Mouse (Mus musculus): ENCODE data around the gene Idh1. TPM values are rescaled to one million over a fixed set of nuclear protein-coding genes. Genes with fewer than 3 reads are reported as not detected.

The Idh1 gene
- total RNA-seq (2012; rRNA removed) (19.3 and 26.8 TPM in 2 replicates), polyA plus RNA-seq (2012; ENCODE audit: insufficient read depth in 1 of 2, insufficient read length in 2 of 2, low read depth in 1 of 2, low replicate concordance in 2 of 2, missing spikeins in 1 of 2) (10 to 100 TPM in 1 of 2 experiments, not detected in 1; 26.7 TPM)

DNA sequence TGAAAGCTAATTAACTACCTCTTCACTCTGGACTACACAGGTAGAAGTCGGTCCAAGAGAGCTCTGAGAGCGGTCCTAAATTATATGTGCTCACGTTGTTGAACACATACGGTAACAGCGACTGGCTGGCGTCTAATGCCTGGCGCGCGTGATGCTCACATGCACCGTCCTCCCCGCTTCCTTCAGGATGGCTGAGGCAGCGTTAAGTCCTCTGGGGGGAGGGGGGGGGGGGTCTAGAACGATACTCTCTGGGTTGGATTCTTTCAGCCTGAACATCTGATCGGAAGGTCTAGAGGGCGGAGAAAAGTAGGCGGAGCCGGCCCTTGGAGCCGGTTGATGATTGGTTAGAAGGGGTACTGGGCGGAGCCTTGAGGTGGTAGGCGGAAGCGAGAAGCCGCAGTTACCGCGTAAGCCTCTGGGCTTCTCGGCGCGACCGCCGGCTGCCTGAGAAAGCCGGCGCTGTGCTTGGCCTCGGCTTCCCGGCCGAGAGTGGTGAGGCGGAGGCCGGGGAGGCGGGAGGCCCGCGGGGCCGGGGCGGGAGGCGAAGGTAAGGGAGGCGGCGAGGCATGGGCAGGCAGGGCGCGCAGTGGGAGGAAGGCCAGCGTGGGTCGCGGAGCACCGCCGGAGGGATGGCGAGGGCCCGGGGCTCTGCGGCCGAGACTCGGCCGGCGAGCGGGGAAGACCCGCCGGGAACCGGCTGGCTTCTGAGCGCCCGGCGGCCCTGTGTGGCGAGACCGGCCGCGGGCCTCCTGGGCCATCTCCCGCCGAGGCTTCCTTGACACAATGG is at the start of gene Idh1, which contains the start of gene Pikfyve:
TSS of gene Idh1 (minus strand) at position 214 of the 787 bp plus-strand sequence.
TSS of gene Pikfyve (plus strand) at position 397 of the 787 bp plus-strand sequence.
- peaks cover 2 to 7% of the 10 kb centered on the region in 2 experiments; a peak in 3 of 4 replicates for H3K4me1 ChIP-seq (ENCODE audit: control insufficient read depth in 1 of 2, insufficient read depth in 2 of 2, low read length in 2 of 2)
- H3K27me3 ChIP-seq (ENCODE audit: control insufficient read depth in 1 of 2, insufficient read depth in 2 of 2, low read length in 2 of 2) = no peaks in the 10 kb centered on the region
- no peaks in the 10 kb centered on the region for H3K9me3 ChIP-seq (replicated peaks; ENCODE audit: insufficient read depth, low read length)
- H3K27ac ChIP-seq (ENCODE audit: control insufficient read depth, low read depth, low read length) = peak within 1 kb of the TSS; percentile 75
- DNase-seq (ENCODE audit: low read depth, low spot score) = peak; percentile 97
- peaks cover 6 to 15% of the 10 kb centered on the region in 2 experiments; a peak in 3 of 4 replicates for H3K36me3 ChIP-seq (ENCODE audit: control insufficient read depth in 1 of 2, insufficient read depth in 2 of 2, low read length in 2 of 2)
- H3K79me2 ChIP-seq (ENCODE audit: control insufficient read depth, insufficient read depth, low read length, poor library complexity) = peaks cover 17% of the 10 kb centered on the region
- H3K4me3 ChIP-seq (ENCODE audit: control insufficient read depth in 1 of 2, insufficient read depth in 1 of 2, low read depth in 2 of 2, low read length in 2 of 2) = peak within 1 kb of the TSS; percentile 71 to 82
- H3K9ac ChIP-seq (ENCODE audit: control insufficient read depth, low read depth, low read length, poor library complexity, severe bottlenecking) = peak within 1 kb of the TSS; percentile 87
- peak; percentile 90 to 94 for TF ChIP-seq POLR2A (IDR thresholded peaks at IDR 0.05; ENCODE audit: control insufficient read depth in 1 of 2, insufficient read depth in 1 of 2, low read depth in 1 of 2, low read length in 2 of 2, poor library complexity in 1 of 2)
- TF ChIP-seq SMC3 (IDR thresholded peaks at IDR 0.05; ENCODE audit: low read depth, low read length) = no peak
- TF ChIP-seq ZC3H11A (IDR thresholded peaks at IDR 0.05; ENCODE audit: low read depth, low read length) = no peak
- TF ChIP-seq UBTF (IDR thresholded peaks at IDR 0.05; ENCODE audit: borderline replicate concordance, insufficient read depth, low read depth, low read length) = peak; percentile 70; the same call in 1 of the 2 replicates
- TF ChIP-seq MXI1 (IDR thresholded peaks at IDR 0.05; ENCODE audit: low read depth, low read length) = peak; percentile 84
- TF ChIP-seq MAZ (IDR thresholded peaks at IDR 0.05; ENCODE audit: low read depth, low read length) = peak; percentile 94
- TF ChIP-seq MAFK (IDR thresholded peaks at IDR 0.05; ENCODE audit: borderline replicate concordance, low read depth, low read length) = no peak
- peak; percentile 73 for TF ChIP-seq TBP (IDR thresholded peaks at IDR 0.05; ENCODE audit: low read depth, low read length)
- no peak for TF ChIP-seq MEF2A (IDR thresholded peaks at IDR 0.05; ENCODE audit: extremely low read depth, insufficient replicate concordance, low read depth, low read length, poor library complexity, severe bottlenecking)
- TF ChIP-seq CTCF (IDR thresholded peaks at IDR 0.05 in 2 of 3, conservative IDR thresholded peaks at IDR 0.05 in 1 of 3; ENCODE audit: control insufficient read depth in 1 of 3, insufficient read depth in 1 of 3, low read depth in 2 of 3, low read length in 3 of 3, poor library complexity in 1 of 3, severe bottlenecking in 1 of 3) = no peak
- peak; percentile 93 for TF ChIP-seq ELF1 (IDR thresholded peaks at IDR 0.05; ENCODE audit: low read depth, low read length)
- TF ChIP-seq GABPA (IDR thresholded peaks at IDR 0.05; ENCODE audit: low read depth, low read length) = no peak
- TF ChIP-seq NELFE (IDR thresholded peaks at IDR 0.05; ENCODE audit: low read depth, low read length) = peak; percentile 96
- peak; percentile 91 for TF ChIP-seq ETS1 (IDR thresholded peaks at IDR 0.05; ENCODE audit: low read depth, low read length)
- no peak for TF ChIP-seq USF2 (IDR thresholded peaks at IDR 0.05; ENCODE audit: borderline replicate concordance in 1 of 2, insufficient read depth in 1 of 2, low read depth in 1 of 2, low read length in 2 of 2)
- no peak; the same call in 1 of the 2 replicates for TF ChIP-seq KAT2A (conservative IDR thresholded peaks at IDR 0.05; ENCODE audit: low read depth, low read length)
- peak in 1 of 2 experiments; percentile 4; a peak in 1 of 4 replicates for TF ChIP-seq EP300 (IDR thresholded peaks at IDR 0.05; ENCODE audit: low read depth in 1 of 2, low read length in 2 of 2)
- TF ChIP-seq ZKSCAN1 (IDR thresholded peaks at IDR 0.05; ENCODE audit: low read depth, low read length) = no peak
- no peak for TF ChIP-seq CHD1 (IDR thresholded peaks at IDR 0.05; ENCODE audit: low read depth, low read length)
- no peak for TF ChIP-seq RCOR1 (IDR thresholded peaks at IDR 0.05; ENCODE audit: low read depth, low read length)
- peak; percentile 88 for TF ChIP-seq USF1 (IDR thresholded peaks at IDR 0.05; ENCODE audit: low read depth, low read length)
- TF ChIP-seq MAX (IDR thresholded peaks at IDR 0.05; ENCODE audit: low read length) = peak; percentile 31; the same call in 1 of the 2 replicates
- TF ChIP-seq POLR2AphosphoS2 (IDR thresholded peaks at IDR 0.05; ENCODE audit: low read length) = peak; percentile 74; the same call in 1 of the 2 replicates
- no peak for TF ChIP-seq CHD2 (IDR thresholded peaks at IDR 0.05; ENCODE audit: low read length)
- TF ChIP-seq SIN3A (IDR thresholded peaks at IDR 0.05; ENCODE audit: low read length) = peak; percentile 99
- no peak for TF ChIP-seq E2F4 (IDR thresholded peaks at IDR 0.05; ENCODE audit: borderline replicate concordance, low read depth, low read length)
- peak; percentile 70; the same call in 1 of the 2 replicates for TF ChIP-seq ZMIZ1 (IDR thresholded peaks at IDR 0.05; ENCODE audit: low read depth, low read length)
- TF ChIP-seq BHLHE40 (IDR thresholded peaks at IDR 0.05; ENCODE audit: borderline replicate concordance, low read depth, low read length) = peak; percentile 81
- no peak for TF ChIP-seq GATA1 (IDR thresholded peaks at IDR 0.05; ENCODE audit: low read depth, low read length)
- TF ChIP-seq MYC (IDR thresholded peaks at IDR 0.05; ENCODE audit: low read depth, low read length) = no peak
- TF ChIP-seq RAD21 (IDR thresholded peaks at IDR 0.05; ENCODE audit: low read depth, low read length) = no peak
- no peak for TF ChIP-seq ZNF384 (IDR thresholded peaks at IDR 0.05; ENCODE audit: low read depth, low read length)
- TF ChIP-seq POLR2AphosphoS5 (IDR thresholded peaks at IDR 0.05; ENCODE audit: borderline replicate concordance, low read depth, low read length) = no peak
- TF ChIP-seq NRF1 (IDR thresholded peaks at IDR 0.05; ENCODE audit: insufficient read depth, low read depth, low read length, poor library complexity, severe bottlenecking) = no peak
- no peak for TF ChIP-seq JUND (IDR thresholded peaks at IDR 0.05; ENCODE audit: low read depth, low read length)
